Mouse (Mus musculus) hindbrain, embryonic 16.5 days (tissue): ENCODE measurements around the gene Fscn2. TPM values are rescaled to one million over a fixed set of nuclear protein-coding genes. Genes with fewer than 3 reads are reported as not detected.
"Not testable (repeated sequence)": the region's sequence is repeated elsewhere in the genome, so short reads cannot be mapped to it uniquely, and the experiment has no call there.

Experiments
- ATAC-seq: fragments of 200-750 bp; cut with Nextera tagmentation; 2 replicates; pipeline ENCODE4 v1.8.0; 2017; ENCODE audit warnings: moderate TSS enrichment, moderate library complexity
- H3K27ac ChIP-seq: fragments of 300-500 bp; sonication (generic); 2 replicates; pipeline ENCODE4 v1.5.1; 2014; ENCODE audit warnings: low read depth, mild to moderate bottlenecking, control low read depth, low read length, moderate library complexity
- H3K27me3 ChIP-seq: fragments of 300-500 bp; sonication (generic); replicated peaks from 2 replicates; pipeline ENCODE4 v1.6.1; 2014; ENCODE audit warnings: low read length; ENCODE audit not compliant: control insufficient read depth, insufficient read depth
- H3K36me3 ChIP-seq: fragments of 300-500 bp; sonication (generic); 2 replicates; pipeline ENCODE4 v1.6.1; 2014; ENCODE audit warnings: mild to moderate bottlenecking, low read length, moderate library complexity, mixed read lengths; ENCODE audit not compliant: control insufficient read depth, insufficient read depth
- H3K4me1 ChIP-seq: fragments of 300-500 bp; sonication (generic); 2 replicates; pipeline ENCODE4 v1.6.1; 2014; ENCODE audit warnings: low read depth, low read length; ENCODE audit not compliant: control insufficient read depth, insufficient read depth
- H3K4me2 ChIP-seq: fragments of 300-500 bp; sonication (generic); 2 replicates; pipeline ENCODE4 v1.6.1; 2014; ENCODE audit warnings: mild to moderate bottlenecking, low read length, control low read depth, moderate library complexity
- H3K4me3 ChIP-seq: fragments of 300-500 bp; sonication (generic); 2 replicates; pipeline ENCODE4 v1.5.1; 2014; ENCODE audit warnings: mild to moderate bottlenecking, low read length, control low read depth, moderate library complexity
- H3K9ac ChIP-seq: fragments of 300-500 bp; sonication (generic); 2 replicates; pipeline ENCODE4 v1.6.1; 2014; ENCODE audit warnings: low read depth, mild to moderate bottlenecking, control low read depth, low read length, moderate library complexity
- H3K9me3 ChIP-seq: fragments of 300-500 bp; sonication (generic); 2 replicates; pipeline ENCODE4 v1.6.1; 2014; ENCODE audit warnings: mild to moderate bottlenecking, low read length, moderate library complexity; ENCODE audit not compliant: control insufficient read depth
- WGBS: fragments of 180-500 bp; shearing (Covaris S2); extraction: QIAGEN DNeasy Blood & Tissue Kit; methylation state at CpG from one replicate; pipeline ENCODE4 v1.1.7; 2014; 5-methylcytosine and 5-hydroxymethylcytosine counted together
- microRNA-seq: library from miRNA; unstranded; fragments of <30 nt; microRNA quantifications from one replicate; pipeline ENCODE4, GENCODE M21; 2017
- polyA plus RNA-seq: library from polyadenylated mRNA; unstranded; fragments of >200 nt; fragmentation: Nextera tagmentation; extraction: Ambion mirVana; gene quantifications from 2 replicates; pipeline ENCODE4 v1.2.1, GENCODE M21; 2015

The Fscn2 gene
- polyA plus RNA-seq, 1 experiment from 2014 or later = 0.66 TPM

DNA sequence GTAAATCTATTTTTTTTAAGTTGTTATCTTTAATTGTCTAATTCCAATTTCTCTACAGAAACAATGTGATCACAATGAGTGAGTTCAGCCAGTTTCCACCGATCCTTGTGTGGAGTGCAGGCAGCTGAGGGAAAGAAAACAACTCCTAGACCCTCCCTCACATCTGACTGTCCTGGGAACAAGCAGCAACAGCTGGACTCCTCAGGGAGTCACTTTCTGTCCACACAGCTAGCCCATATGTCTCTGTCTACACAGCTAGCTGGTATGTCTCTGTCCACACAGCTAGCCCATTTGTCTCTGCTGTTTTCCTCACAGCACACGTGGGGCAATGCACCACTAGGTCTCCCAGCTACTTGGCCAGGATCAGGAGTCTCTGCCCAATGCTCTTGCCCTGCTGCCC is 36.3 kb downstream of the Fscn2 start:
- WGBS = 85% methylated on average over 2 of the region's 2 CpGs
- Histone ChIP-seq H3K9ac (no peak overlapping the region), H3K4me1 (no peaks in the 10 kb centered on the region), H3K4me2 (no peak overlapping the region), H3K27me3 (no peaks in the 10 kb centered on the region), H3K27ac (no peak overlapping the region), H3K36me3 (peaks cover 26% of the 10 kb centered on the region), H3K9me3 (no peaks in the 10 kb centered on the region), H3K4me3 (no peak overlapping the region)
- ATAC-seq = no peak

GRCm38 (mm10) chr11:120399319-120399718 is 38.0 kb downstream of the Fscn2 start:
- no peak for ATAC-seq
- Histone ChIP-seq H3K4me3 (no peak overlapping the region), H3K27ac (no peak overlapping the region), H3K9ac (no peak overlapping the region), H3K27me3 (no peaks in the 10 kb centered on the region), H3K4me2 (no peak overlapping the region), H3K36me3 (peaks cover 32% of the 10 kb centered on the region), H3K4me1 (no peaks in the 10 kb centered on the region), H3K9me3 (no peaks in the 10 kb centered on the region)
- WGBS = 98% methylated on average over 2 of the region's 2 CpGs

DNA sequence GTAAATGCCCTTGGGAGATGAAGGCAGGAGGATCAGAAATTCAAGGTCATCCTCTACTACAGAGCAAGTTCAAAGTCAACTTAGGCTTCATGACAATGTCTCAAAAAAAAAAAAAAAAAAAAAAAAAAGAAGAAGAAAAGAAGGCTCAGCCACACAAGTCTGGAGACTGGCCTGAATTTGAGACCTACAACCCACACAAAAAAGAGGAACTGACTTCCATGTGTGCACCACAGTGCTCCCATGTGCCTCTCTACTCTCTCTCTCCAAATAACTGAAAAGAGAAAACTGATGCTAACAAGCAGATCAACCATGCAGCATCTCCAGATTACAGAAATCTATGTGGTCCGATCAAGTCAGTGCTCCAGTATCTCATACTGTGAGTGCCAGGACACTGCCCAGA is 43.5 kb downstream of the Fscn2 start:
- H3K27ac ChIP-seq = no peak overlapping the region
- H3K27me3 ChIP-seq = no peaks in the 10 kb centered on the region
- no peak overlapping the region for H3K4me3 ChIP-seq
- WGBS = 97% methylated on average over 1 of the region's 1 CpGs
- no peaks in the 10 kb centered on the region for H3K9me3 ChIP-seq
- no peak for ATAC-seq
- no peaks in the 10 kb centered on the region for H3K4me1 ChIP-seq
- H3K9ac ChIP-seq = no peak overlapping the region
- no peak overlapping the region for H3K4me2 ChIP-seq
- H3K36me3 ChIP-seq = peaks cover 58% of the 10 kb centered on the region

DNA sequence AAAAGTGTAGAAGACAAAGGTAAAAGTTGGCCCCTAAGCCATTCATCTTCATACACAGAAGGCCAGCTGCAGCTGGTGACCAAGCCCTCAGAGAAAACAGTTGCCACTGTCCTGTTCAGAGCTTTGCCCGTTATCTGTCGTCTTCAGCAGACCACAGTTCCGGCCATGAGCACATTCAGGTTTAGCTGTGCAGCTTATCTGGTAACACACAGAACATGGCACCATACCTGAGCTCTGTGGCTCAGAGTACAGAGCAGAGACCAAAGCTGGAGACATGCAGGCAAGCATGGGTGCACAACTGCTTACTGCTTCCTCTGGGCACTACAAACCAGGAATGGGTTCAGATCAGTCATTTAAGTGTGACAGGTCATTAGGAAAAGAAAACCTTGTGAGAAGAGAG is 44.5 kb downstream of the Fscn2 start:
- no peak for ATAC-seq
- peaks cover 59% of the 10 kb centered on the region for H3K36me3 ChIP-seq
- no peaks in the 10 kb centered on the region for H3K9me3 ChIP-seq
- no peaks in the 10 kb centered on the region for H3K27me3 ChIP-seq
- no peak overlapping the region for H3K27ac ChIP-seq
- no peak overlapping the region for H3K4me2 ChIP-seq
- no peak overlapping the region for H3K9ac ChIP-seq
- no peaks in the 10 kb centered on the region for H3K4me1 ChIP-seq
- WGBS = 95% methylated on average over 3 of the region's 3 CpGs
- H3K4me3 ChIP-seq = no peak overlapping the region

DNA sequence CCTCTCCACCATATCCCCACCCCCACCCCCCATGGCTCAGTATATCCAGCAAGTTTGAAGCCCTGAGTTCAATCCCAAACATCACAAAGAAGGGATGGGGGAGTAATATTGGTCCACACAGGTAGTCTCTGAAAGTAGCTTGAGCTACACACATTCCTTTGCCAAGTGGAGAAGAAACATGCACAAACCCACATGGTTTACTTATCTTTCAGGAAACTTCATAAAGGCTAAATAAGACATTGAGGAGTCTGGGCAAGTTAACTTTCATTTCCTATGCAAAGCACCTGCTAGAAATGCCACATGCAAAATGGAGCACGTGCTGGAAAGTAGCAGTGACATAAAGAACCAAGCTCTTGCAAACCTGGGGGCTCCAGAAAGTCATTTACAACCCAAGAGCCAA is 45.1 kb downstream of the Fscn2 start:
- WGBS = 79% methylated on average over 1 of the region's 1 CpGs
- Histone ChIP-seq H3K4me1 (no peaks in the 10 kb centered on the region), H3K27ac (no peak overlapping the region), H3K4me3 (no peak overlapping the region), H3K9me3 (no peaks in the 10 kb centered on the region), H3K4me2 (no peak overlapping the region), H3K36me3 (peaks cover 61% of the 10 kb centered on the region), H3K27me3 (no peaks in the 10 kb centered on the region), H3K9ac (no peak overlapping the region)
- no peak for ATAC-seq

GRCm38 (mm10) chr11:120413621-120414020 is 52.3 kb downstream of the Fscn2 start:
- not testable (repeated sequence) for ATAC-seq, H3K27ac ChIP-seq, H3K27me3 ChIP-seq, H3K4me2 ChIP-seq, H3K9me3 ChIP-seq, H3K4me1 ChIP-seq, H3K9ac ChIP-seq, H3K4me3 ChIP-seq
- 95% methylated on average over 7 of the region's 10 CpGs for WGBS
- H3K36me3 ChIP-seq = peaks cover 58% of the 10 kb centered on the region

Small RNAs within 50 kb of the gene (microRNA-seq; reads per million reads assigned to microRNA genes)
- gene Gm23419 (not detected), gene Mir6935 (1.7 reads per million)

Other genes with a start within 250 kb of the Fscn2 start
- gene Slc38a10, start 210.2 kb upstream of the Fscn2 start, polyA plus RNA-seq = 114 and 122 TPM in 2 replicates
- 7.8 and 9.7 TPM in 2 replicates for gene Bahcc1, start 128.6 kb upstream of the Fscn2 start, polyA plus RNA-seq
- 4,199 and 4,222 TPM in 2 replicates for gene Actg1, start 13.0 kb upstream of the Fscn2 start, polyA plus RNA-seq
- gene Faap100, start 17.2 kb downstream of the Fscn2 start, polyA plus RNA-seq = 103 and 109 TPM in 2 replicates
- gene Nploc4, start 76.2 kb downstream of the Fscn2 start, polyA plus RNA-seq = 28.7 and 33.2 TPM in 2 replicates
- not detected in 2 replicates for gene Tspan10, start 81.1 kb downstream of the Fscn2 start, polyA plus RNA-seq
- 0.30 TPM in 1 of 2 replicates, not detected in the other for gene Pde6g, start 92.0 kb downstream of the Fscn2 start, polyA plus RNA-seq
- gene Oxld1, start 96.5 kb downstream of the Fscn2 start, polyA plus RNA-seq = 10.8 and 15.8 TPM in 2 replicates
- 23.5 and 25.9 TPM in 2 replicates for gene Ccdc137, start 96.6 kb downstream of the Fscn2 start, polyA plus RNA-seq
- 60.5 and 68.1 TPM in 2 replicates for gene Arl16, start 106.1 kb downstream of the Fscn2 start, polyA plus RNA-seq
- gene Mrpl12, start 123.1 kb downstream of the Fscn2 start, polyA plus RNA-seq = 135 and 137 TPM in 2 replicates
- 31.2 and 31.5 TPM in 2 replicates for gene Slc25a10, start 130.3 kb downstream of the Fscn2 start, polyA plus RNA-seq
- gene Gcgr, start 169.2 kb downstream of the Fscn2 start, polyA plus RNA-seq = 0.92 and 1.0 TPM in 2 replicates
- gene Mcrip1, start 188.2 kb downstream of the Fscn2 start, polyA plus RNA-seq = 243 and 245 TPM in 2 replicates
- gene Ppp1r27, start 189.6 kb downstream of the Fscn2 start, polyA plus RNA-seq = 0.64 TPM in 1 of 2 replicates, not detected in the other
- gene P4hb, start 211.7 kb downstream of the Fscn2 start, polyA plus RNA-seq = 252 and 298 TPM in 2 replicates
- gene Arhgdia, start 220.1 kb downstream of the Fscn2 start, polyA plus RNA-seq = 501 and 544 TPM in 2 replicates
- 55.8 and 202 TPM in 2 replicates for gene Alyref, start 236.8 kb downstream of the Fscn2 start, polyA plus RNA-seq
- gene Anapc11, start 236.9 kb downstream of the Fscn2 start, polyA plus RNA-seq = 194 and 203 TPM in 2 replicates
- 0.99 and 1.00 TPM in 2 replicates for gene Npb, start 246.9 kb downstream of the Fscn2 start, polyA plus RNA-seq